In genomic region chr11:24065313-24065712, GRCm38 (mm10) we compare ENCODE assay signal across 10 mouse cellular contexts. TPM values are rescaled to one million over a fixed set of nuclear protein-coding genes. Genes with fewer than 3 reads are reported as not detected.
DNase-seq lines count a peak whose midpoint lies in the region; ATAC-seq and TF ChIP-seq lines count a peak whose summit lies in the region.
"Had no signal": no experiment of that assay in that cellular context is flagged by ENCODE, and none has a peak within 500 bp of the region (broad histone marks: within the 10 kb centered on the region; RNA-seq: fewer than 3 reads in every experiment).

No protein-coding gene starts in this region.

- WGBS in lung, embryonic 14.5 days: 46% methylated on average over 4 of the region's 4 CpGs
- 69% methylated on average over 4 of the region's 4 CpGs for WGBS in hindbrain, embryonic 10.5 days
- 34% methylated on average over 4 of the region's 4 CpGs for WGBS in neural tube, embryonic 14.5 days

- H3K4me1 ChIP-seq in lung, embryonic 14.5 days (ENCODE audit: insufficient read depth): no peaks in the 10 kb centered on the region
- H3K4me1 ChIP-seq in hindbrain, embryonic 10.5 days (replicated peaks): peaks cover 30% of the 10 kb centered on the region
- peaks cover 21% of the 10 kb centered on the region for H3K4me1 ChIP-seq in neural tube, embryonic 14.5 days (ENCODE audit: control insufficient read depth, insufficient read depth, low read length)

- H3K9me3 ChIP-seq in lung, embryonic 14.5 days (ENCODE audit: low read depth, low read length): no peaks in the 10 kb centered on the region
- no peaks in the 10 kb centered on the region for H3K9me3 ChIP-seq in hindbrain, embryonic 10.5 days
- no peaks in the 10 kb centered on the region for H3K9me3 ChIP-seq in neural tube, embryonic 14.5 days (ENCODE audit: control insufficient read depth, low read length)
- H3K9me3 ChIP-seq: embryonic facial prominence, embryonic 13.5 days had no signal

- ATAC-seq in lung, embryonic 14.5 days (ENCODE audit: insufficient read depth): peak; percentile 49; the same call in 1 of the 2 replicates
- peak; percentile 62 for ATAC-seq in common myeloid progenitor, adult 5-6 weeks (replicated peaks; ENCODE audit: low read depth, poor library complexity, severe bottlenecking)
- peak; percentile 73; the same call in 1 of the 2 replicates for ATAC-seq in neural tube, embryonic 14.5 days (ENCODE audit: low read depth)

- H3K27ac ChIP-seq in lung, embryonic 14.5 days (ENCODE audit: low read depth): no peak overlapping the region
- H3K27ac ChIP-seq in hindbrain, embryonic 10.5 days: no peak overlapping the region
- no peak overlapping the region for H3K27ac ChIP-seq in neural tube, embryonic 14.5 days (ENCODE audit: low read depth, low read length)
- H3K27ac ChIP-seq: embryonic facial prominence, embryonic 13.5 days had no signal

- H3K27me3 ChIP-seq in lung, embryonic 14.5 days (ENCODE audit: insufficient read depth, low read length): peaks cover 20% of the 10 kb centered on the region
- H3K27me3 ChIP-seq in hindbrain, embryonic 10.5 days (ENCODE audit: insufficient read depth, poor library complexity, severe bottlenecking): peaks cover 62% of the 10 kb centered on the region
- no peaks in the 10 kb centered on the region for H3K27me3 ChIP-seq in neural tube, embryonic 14.5 days (ENCODE audit: control insufficient read depth, insufficient read depth, low read length)
- H3K27me3 ChIP-seq: embryonic facial prominence, embryonic 13.5 days had no signal

- H3K4me3 ChIP-seq in lung, embryonic 14.5 days (ENCODE audit: low read depth, low read length): no peak overlapping the region
- H3K4me3 ChIP-seq in hindbrain, embryonic 10.5 days: no peak overlapping the region
- H3K4me3 ChIP-seq in neural tube, embryonic 14.5 days (ENCODE audit: low read depth, low read length): no peak overlapping the region
- H3K4me3 ChIP-seq: embryonic facial prominence, embryonic 13.5 days had no signal

- no peak overlapping the region for H3K9ac ChIP-seq in lung, embryonic 14.5 days
- H3K9ac ChIP-seq in neural tube, embryonic 14.5 days (replicated peaks; ENCODE audit: low read depth, low read length): no peak overlapping the region
- H3K9ac ChIP-seq: embryonic facial prominence, embryonic 13.5 days had no signal

- TF ChIP-seq CTCF in lung, embryonic 14.5 days (IDR thresholded peaks at IDR 0.05; ENCODE audit: low read depth): peak; percentile 53

- no peaks in the 10 kb centered on the region for H3K36me3 ChIP-seq in lung, embryonic 14.5 days (ENCODE audit: insufficient read depth)
- no peaks in the 10 kb centered on the region for H3K36me3 ChIP-seq in hindbrain, embryonic 10.5 days
- no peaks in the 10 kb centered on the region for H3K36me3 ChIP-seq in neural tube, embryonic 14.5 days (ENCODE audit: control insufficient read depth, insufficient read depth, low read length)
- H3K36me3 ChIP-seq: embryonic facial prominence, embryonic 13.5 days had no signal

- peak; percentile 65 for DNase-seq in lung, embryonic 14.5 days
- DNase-seq in lung, adult 18-20 months: no peak
- DNase-seq in hindbrain, embryonic 10.5 days (ENCODE audit: low spot score): peak; percentile 8
- no peak for DNase-seq in adrenal gland, postnatal 25 days
- no peak for DNase-seq in T-cell, adult 2 months (ENCODE audit: low spot score)

- no peak overlapping the region for H3K4me2 ChIP-seq in lung, embryonic 14.5 days
- H3K4me2 ChIP-seq in neural tube, embryonic 14.5 days (ENCODE audit: low read depth, low read length): no peak overlapping the region
- H3K4me2 ChIP-seq: embryonic facial prominence, embryonic 13.5 days had no signal

RNA-seq across cellular contexts. Expression of gene A830031A19Rik, which starts 9.5 kb away (rescaled TPM):
- not detected in 2 replicates for polyA plus RNA-seq in lung, embryonic 14.5 days (2014; fragmentation: Nextera tagmentation; extraction: Ambion mirVana)
- not detected in 2 replicates for total RNA-seq in common myeloid progenitor, adult 5-6 weeks (2017)
- not detected in 2 replicates for polyA plus RNA-seq in hindbrain, embryonic 10.5 days (2016; fragmentation: Nextera tagmentation; extraction: Ambion mirVana)
- polyA plus RNA-seq in neural tube, embryonic 14.5 days (2014; fragmentation: Nextera tagmentation; extraction: Ambion mirVana): not detected in 2 replicates
- not detected in 2 replicates for total RNA-seq in adrenal gland, postnatal 25 days (2021)
- polyA plus RNA-seq: embryonic facial prominence, embryonic 13.5 days; heart, embryonic 16.5 days; limb, embryonic 14.5 days had no signal

RNA-seq across cellular contexts. Expression of gene Bcl11a, which starts 12.5 kb away (rescaled TPM):
- polyA plus RNA-seq in lung, embryonic 14.5 days (2014; fragmentation: Nextera tagmentation; extraction: Ambion mirVana): 18.6 and 21.1 TPM in 2 replicates
- 66.2 and 92.3 TPM in 2 replicates for total RNA-seq in common myeloid progenitor, adult 5-6 weeks (2017)
- polyA plus RNA-seq in hindbrain, embryonic 10.5 days (2016; fragmentation: Nextera tagmentation; extraction: Ambion mirVana): 20.7 and 54.9 TPM in 2 replicates
- 143 and 145 TPM in 2 replicates for polyA plus RNA-seq in neural tube, embryonic 14.5 days (2014; fragmentation: Nextera tagmentation; extraction: Ambion mirVana)
- 7.5 and 8.6 TPM in 2 replicates for total RNA-seq in adrenal gland, postnatal 25 days (2021)

Comparison
In these comparisons a context has a peak if more than half of its experiments do, and no peak if none do; other contexts are left out.
1. DNase-seq: peak in lung, embryonic 14.5 days (single experiment) and hindbrain, embryonic 10.5 days (single experiment); none in lung, adult 18-20 months (0 of 2), adrenal gland, postnatal 25 days (single experiment) and T-cell, adult 2 months (single experiment).
2. Peak in every context shown above with its lines, with median percentiles within 50 percentile points of each other: ATAC-seq.